Mouse (Mus musculus) limb, embryonic 11.5 days (tissue): ENCODE results near the gene Glod4. TPM values are rescaled to one million over a fixed set of nuclear protein-coding genes. Genes with fewer than 3 reads are reported as not detected.

ENCODE experiments used
- ATAC-seq: fragments of 200-750 bp; cut with Nextera tagmentation; 2 replicates; pipeline ENCODE4 v1.8.0; 2017; ENCODE audit warnings: low read depth; ENCODE audit not compliant: insufficient number of reproducible peaks, low FRiP score, low TSS enrichment
- DNase-seq: peaks from one replicate; pipeline ENCODE4 v3.0.0-alpha.2; 2015; ENCODE audit warnings: low spot score
- H3K27ac ChIP-seq: fragments of 300-500 bp; sonication (generic); replicated peaks from 2 replicates; pipeline ENCODE4 v1.5.1; 2014; ENCODE audit warnings: low read depth, mild to moderate bottlenecking, low read length
- H3K27me3 ChIP-seq: fragments of 300-500 bp; sonication (generic); 2 replicates; pipeline ENCODE4 v1.6.1; 2014; ENCODE audit warnings: mild to moderate bottlenecking, low read length, mixed read lengths; ENCODE audit not compliant: control insufficient read depth, insufficient read depth
- H3K36me3 ChIP-seq: fragments of 300-500 bp; sonication (generic); 2 replicates; pipeline ENCODE4 v1.6.1; 2014; ENCODE audit warnings: mild to moderate bottlenecking, low read length, moderate library complexity, mixed read lengths; ENCODE audit not compliant: control insufficient read depth, insufficient read depth
- H3K4me1 ChIP-seq: fragments of 300-500 bp; sonication (generic); 2 replicates; pipeline ENCODE4 v1.6.1; 2014; ENCODE audit warnings: low read length, mixed read lengths; ENCODE audit not compliant: control insufficient read depth, insufficient read depth
- H3K4me2 ChIP-seq: fragments of 300-500 bp; sonication (generic); 2 replicates; pipeline ENCODE4 v1.6.1; 2014; ENCODE audit warnings: low read depth, mild to moderate bottlenecking, moderate library complexity; ENCODE audit not compliant: severe bottlenecking
- H3K4me3 ChIP-seq: fragments of 300-500 bp; sonication (generic); 2 replicates; pipeline ENCODE4 v1.5.1; 2014; ENCODE audit warnings: low read depth, low read length
- H3K9ac ChIP-seq: fragments of 300-500 bp; sonication (generic); 2 replicates; pipeline ENCODE4 v1.6.1; 2014; ENCODE audit warnings: mild to moderate bottlenecking, low read length
- H3K9me3 ChIP-seq: fragments of 300-500 bp; sonication (generic); 2 replicates; pipeline ENCODE4 v1.6.1; 2016; ENCODE audit warnings: low read length; ENCODE audit not compliant: control insufficient read depth
- WGBS: fragments of 180-500 bp; shearing (Covaris S2); extraction: QIAGEN DNeasy Blood & Tissue Kit; methylation state at CpG from one replicate; pipeline ENCODE4 v1.1.7; 2014; 5-methylcytosine and 5-hydroxymethylcytosine counted together
- polyA plus RNA-seq: library from polyadenylated mRNA; unstranded; fragments of >200 nt; fragmentation: Nextera tagmentation; extraction: Ambion mirVana; gene quantifications from 2 replicates; pipeline ENCODE4 v1.2.1, GENCODE M21; 2014

Glod4 gene
- polyA plus RNA-seq, 1 experiment from 2014 or later = 136 TPM

GRCm38 (mm10) chr11:76262611-76263351 lies 19.3 kb upstream of the Glod4 start:
- DNase-seq = no peak
- H3K4me2 ChIP-seq = peak overlapping the region; percentile 10; the same call in 1 of the 2 replicates
- no peak overlapping the region for H3K27ac ChIP-seq
- H3K9ac ChIP-seq = peak overlapping the region; percentile 40
- peaks cover 15% of the 10 kb centered on the region for H3K4me1 ChIP-seq
- H3K27me3 ChIP-seq = no peaks in the 10 kb centered on the region
- no peak overlapping the region for H3K4me3 ChIP-seq
- no peak for ATAC-seq
- H3K9me3 ChIP-seq = no peaks in the 10 kb centered on the region
- 10% methylated on average over 19 of the region's 19 CpGs for WGBS
- H3K36me3 ChIP-seq = peaks cover 4% of the 10 kb centered on the region; the same call in 1 of the 2 replicates

GRCm38 (mm10) chr11:76261224-76261623 lies 17.7 kb upstream of the Glod4 start:
- no peak overlapping the region for H3K4me2 ChIP-seq
- H3K4me1 ChIP-seq = peaks cover 27% of the 10 kb centered on the region
- H3K9ac ChIP-seq = no peak overlapping the region
- H3K27ac ChIP-seq = no peak overlapping the region
- H3K36me3 ChIP-seq = peaks cover 4% of the 10 kb centered on the region; the same call in 1 of the 2 replicates
- WGBS = 83% methylated on average over 12 of the region's 12 CpGs
- DNase-seq = no peak
- no peaks in the 10 kb centered on the region for H3K9me3 ChIP-seq
- no peaks in the 10 kb centered on the region for H3K27me3 ChIP-seq
- ATAC-seq = no peak
- H3K4me3 ChIP-seq = no peak overlapping the region

- no peak overlapping the region for H3K27ac ChIP-seq
Measured at GRCm38 (mm10) chr11:76260208-76261050, 16.9 kb upstream of the Glod4 start.

GRCm38 (mm10) chr11:76258511-76258910 lies 15.0 kb upstream of the Glod4 start:
- ATAC-seq (no peak), DNase-seq (no peak)
- Histone ChIP-seq H3K4me3 (no peak overlapping the region), H3K27ac (no peak overlapping the region), H3K36me3 (peaks cover 4% of the 10 kb centered on the region; the same call in 1 of the 2 replicates), H3K27me3 (no peaks in the 10 kb centered on the region), H3K9me3 (no peaks in the 10 kb centered on the region), H3K4me1 (peaks cover 41% of the 10 kb centered on the region), H3K9ac (no peak overlapping the region), H3K4me2 (no peak overlapping the region)
- WGBS = 83% methylated on average over 6 of the region's 6 CpGs

More at GRCm38 (mm10) chr11:76260208-76261050, 16.9 kb upstream of the Glod4 start:
- 77% methylated on average over 10 of the region's 10 CpGs for WGBS
- no peak overlapping the region for H3K4me2 ChIP-seq
- DNase-seq = no peak
- H3K9ac ChIP-seq = no peak overlapping the region
- H3K36me3 ChIP-seq = peaks cover 4% of the 10 kb centered on the region; the same call in 1 of the 2 replicates
- no peak for ATAC-seq
- H3K4me1 ChIP-seq = peaks cover 35% of the 10 kb centered on the region
- H3K27me3 ChIP-seq = no peaks in the 10 kb centered on the region
- no peaks in the 10 kb centered on the region for H3K9me3 ChIP-seq
- H3K4me3 ChIP-seq = no peak overlapping the region

- H3K27me3 ChIP-seq = no peaks in the 10 kb centered on the region
- H3K9ac ChIP-seq = no peak overlapping the region
- H3K27ac ChIP-seq = no peak overlapping the region
- no peak overlapping the region for H3K4me3 ChIP-seq
- H3K36me3 ChIP-seq = peaks cover 4% of the 10 kb centered on the region; the same call in 1 of the 2 replicates
- no peaks in the 10 kb centered on the region for H3K9me3 ChIP-seq
- no peak overlapping the region for H3K4me2 ChIP-seq
- ATAC-seq = no peak
- 57% methylated on average over 4 of the region's 4 CpGs for WGBS
- peaks cover 31% of the 10 kb centered on the region for H3K4me1 ChIP-seq
- DNase-seq = no peak
Measured at GRCm38 (mm10) chr11:76257386-76257785, 13.9 kb upstream of the Glod4 start.

GRCm38 (mm10) chr11:76256129-76256528 lies 12.6 kb upstream of the Glod4 start:
- Histone ChIP-seq H3K27ac (peak overlapping the region; percentile 75), H3K4me2 (no peak overlapping the region), H3K4me1 (peaks cover 29% of the 10 kb centered on the region), H3K27me3 (no peaks in the 10 kb centered on the region), H3K36me3 (peaks cover 5% of the 10 kb centered on the region; the same call in 1 of the 2 replicates), H3K4me3 (no peak overlapping the region), H3K9me3 (no peaks in the 10 kb centered on the region), H3K9ac (no peak overlapping the region)
- ATAC-seq (peak; percentile 65; the same call in 1 of the 2 replicates), DNase-seq (peak; percentile 78)
- under 1% methylated on average over 5 of the region's 5 CpGs for WGBS

- Histone ChIP-seq H3K9me3 (no peaks in the 10 kb centered on the region), H3K27ac (peak overlapping the region; percentile 75), H3K9ac (peak overlapping the region; percentile 19; the same call in 1 of the 2 replicates), H3K4me2 (no peak overlapping the region), H3K4me3 (no peak overlapping the region), H3K36me3 (peaks cover 9% of the 10 kb centered on the region; the same call in 1 of the 2 replicates), H3K4me1 (peaks cover 29% of the 10 kb centered on the region), H3K27me3 (no peaks in the 10 kb centered on the region)
- ATAC-seq (peak; percentile 11; the same call in 1 of the 2 replicates), DNase-seq (no peak)
- WGBS = 35% methylated on average over 4 of the region's 4 CpGs
Measured at GRCm38 (mm10) chr11:76255431-76256001, 12.0 kb upstream of the Glod4 start.

- Histone ChIP-seq H3K4me1 (peaks cover 29% of the 10 kb centered on the region), H3K4me2 (no peak overlapping the region), H3K9me3 (no peaks in the 10 kb centered on the region), H3K4me3 (no peak overlapping the region), H3K36me3 (peaks cover 13% of the 10 kb centered on the region; the same call in 1 of the 2 replicates), H3K27me3 (no peaks in the 10 kb centered on the region), H3K9ac (no peak overlapping the region; the same call in 1 of the 2 replicates), H3K27ac (no peak overlapping the region)
- ATAC-seq = no peak; the same call in 1 of the 2 replicates
- WGBS = 87% methylated on average over 4 of the region's 4 CpGs
- DNase-seq = no peak
Measured at GRCm38 (mm10) chr11:76253918-76254264, 10.4 kb upstream of the Glod4 start.
